Comparison of ENCODE assay signal across 10 mouse cellular contexts in genomic region chr13:64318355-64318754, GRCm38 (mm10). TPM values are rescaled to one million over a fixed set of nuclear protein-coding genes. Genes with fewer than 3 reads are reported as not detected.
DNase-seq lines count a peak whose midpoint lies in the region; ATAC-seq and TF ChIP-seq lines count a peak whose summit lies in the region.
"Had no signal": no experiment of that assay in that cellular context is flagged by ENCODE, and none has a peak within 500 bp of the region (broad histone marks: within the 10 kb centered on the region; RNA-seq: fewer than 3 reads in every experiment).

No protein-coding gene starts in this region.

- peak; percentile 74 for DNase-seq in adrenal gland, adult 2 months
- DNase-seq in adrenal gland, adult 18-20 months (ENCODE audit: low spot score in 2 of 2) = no peak
- DNase-seq in kidney, adult 2 months = peak; percentile 86
- peak; percentile 73 for DNase-seq in adrenal gland, postnatal 10 days
- peak; percentile 11 for DNase-seq in kidney, postnatal 0 days (ENCODE audit: low spot score)
- DNase-seq in urinary bladder, postnatal 25 days (ENCODE audit: low spot score) = no peak
- DNase-seq in cerebellum, postnatal 36 days = no peak
- DNase-seq: retina, postnatal 1 day had no signal

- no peak overlapping the region for H3K27ac ChIP-seq in kidney, adult 2 months (ENCODE audit: insufficient read depth, low read depth, low read length)
- no peak overlapping the region for H3K27ac ChIP-seq in kidney, embryonic 14.5 days (ENCODE audit: low read depth, low read length)
- H3K27ac ChIP-seq in kidney, postnatal 0 days = no peak overlapping the region
- H3K27ac ChIP-seq: limb, embryonic 12.5 days had no signal

- no peaks in the 10 kb centered on the region for H3K36me3 ChIP-seq in kidney, adult 2 months (ENCODE audit: control insufficient read depth, insufficient read depth, low read length)
- H3K36me3 ChIP-seq in kidney, embryonic 14.5 days (ENCODE audit: control insufficient read depth, insufficient read depth, low read length) = no peaks in the 10 kb centered on the region
- H3K36me3 ChIP-seq in kidney, postnatal 0 days (ENCODE audit: insufficient read depth, low read length) = no peaks in the 10 kb centered on the region
- H3K36me3 ChIP-seq: limb, embryonic 12.5 days had no signal

- TF ChIP-seq CTCF in kidney, adult 2 months (conservative IDR thresholded peaks at IDR 0.05; ENCODE audit: insufficient read depth, insufficient read length, low read depth, low read length) = no peak
- no peak for TF ChIP-seq CTCF in kidney, postnatal 0 days (IDR thresholded peaks at IDR 0.05; ENCODE audit: low read depth)

- no peak overlapping the region for H3K9ac ChIP-seq in kidney, embryonic 14.5 days (ENCODE audit: low read depth, low read length)
- no peak overlapping the region for H3K9ac ChIP-seq in kidney, postnatal 0 days (ENCODE audit: low read depth, low read length)
- H3K9ac ChIP-seq: limb, embryonic 12.5 days had no signal

- peaks cover 2% of the 10 kb centered on the region; the same call in 1 of the 2 replicates for H3K4me1 ChIP-seq in kidney, adult 2 months (ENCODE audit: control insufficient read depth, insufficient read depth, low read length)
- no peaks in the 10 kb centered on the region for H3K4me1 ChIP-seq in kidney, embryonic 14.5 days (ENCODE audit: control insufficient read depth, insufficient read depth, low read length)
- H3K4me1 ChIP-seq in kidney, postnatal 0 days (replicated peaks; ENCODE audit: insufficient read depth, low read length) = no peaks in the 10 kb centered on the region
- H3K4me1 ChIP-seq: limb, embryonic 12.5 days had no signal

- 29% methylated on average over 2 of the region's 2 CpGs for WGBS in kidney, adult 2 months
- WGBS in kidney, embryonic 14.5 days = 52% methylated on average over 2 of the region's 2 CpGs
- 28% methylated on average over 2 of the region's 2 CpGs for WGBS in kidney, postnatal 0 days

- no peak overlapping the region for H3K4me3 ChIP-seq in kidney, adult 2 months (ENCODE audit: insufficient read depth, low read depth, low read length)
- no peak overlapping the region for H3K4me3 ChIP-seq in kidney, embryonic 14.5 days (ENCODE audit: low read length)
- H3K4me3 ChIP-seq in kidney, postnatal 0 days (replicated peaks; ENCODE audit: low read depth, low read length) = no peak overlapping the region
- H3K4me3 ChIP-seq: limb, embryonic 12.5 days had no signal

- H3K9me3 ChIP-seq in kidney, embryonic 14.5 days (ENCODE audit: control insufficient read depth, low read length) = no peaks in the 10 kb centered on the region
- H3K9me3 ChIP-seq in kidney, postnatal 0 days (replicated peaks; ENCODE audit: low read length) = no peaks in the 10 kb centered on the region
- H3K9me3 ChIP-seq: limb, embryonic 12.5 days had no signal

- H3K27me3 ChIP-seq in kidney, adult 2 months (replicated peaks; ENCODE audit: control insufficient read depth, insufficient read depth, low read length) = no peaks in the 10 kb centered on the region
- H3K27me3 ChIP-seq in kidney, embryonic 14.5 days (ENCODE audit: control insufficient read depth, insufficient read depth, low read length) = no peaks in the 10 kb centered on the region
- H3K27me3 ChIP-seq in kidney, postnatal 0 days (ENCODE audit: insufficient read depth, low read length) = no peaks in the 10 kb centered on the region
- H3K27me3 ChIP-seq: limb, embryonic 12.5 days had no signal

- ATAC-seq in kidney, embryonic 14.5 days (ENCODE audit: low FRiP score, low TSS enrichment) = no peak
- no peak for ATAC-seq in kidney, postnatal 0 days (replicated peaks; ENCODE audit: low FRiP score, low read depth)

- no peak for TF ChIP-seq POLR2A in kidney, adult 2 months (IDR thresholded peaks at IDR 0.05; ENCODE audit: low read depth, low read length)

- no peak overlapping the region for H3K4me2 ChIP-seq in kidney, embryonic 14.5 days (replicated peaks; ENCODE audit: low read depth, low read length)
- no peak overlapping the region for H3K4me2 ChIP-seq in kidney, postnatal 0 days (ENCODE audit: low read length)
- H3K4me2 ChIP-seq: limb, embryonic 12.5 days had no signal

RNA-seq across cellular contexts. Expression of gene Aaed1, which starts 5.8 kb away (rescaled TPM):
- 10 to 100 TPM; 49.7 to 55.9 TPM for total RNA-seq in adrenal gland, adult 2 months (2021)
- 6.0 and 6.2 TPM in 2 replicates for polyA plus RNA-seq in adrenal gland, adult 2 months (2012; rRNA removed)
- 10 to 100 TPM; 40.6 to 45.6 TPM for total RNA-seq in adrenal gland, adult 18-20 months (2021)
- polyA plus RNA-seq in kidney, adult 2 months (2012; rRNA removed) = 22.6 and 25.5 TPM in 2 replicates
- polyA plus RNA-seq in kidney, embryonic 14.5 days (2014; fragmentation: Nextera tagmentation; extraction: Ambion mirVana) = 32.7 and 47.0 TPM in 2 replicates
- total RNA-seq in adrenal gland, postnatal 10 days (2021) = 10 to 100 TPM; 52.7 to 57.2 TPM
- polyA plus RNA-seq in kidney, postnatal 0 days (2015; fragmentation: Nextera tagmentation; extraction: Ambion mirVana) = 53.9 and 56.2 TPM in 2 replicates

RNA-seq across cellular contexts. Expression of gene Cdc14b, which starts 43.3 kb away (rescaled TPM):
- total RNA-seq in adrenal gland, adult 2 months (2021) = 10 to 100 TPM in 1 of 2 experiments, 1 to 10 TPM in 1; 8.9 to 10.4 TPM
- polyA plus RNA-seq in adrenal gland, adult 2 months (2012; rRNA removed) = 2.9 and 4.1 TPM in 2 replicates
- total RNA-seq in adrenal gland, adult 18-20 months (2021) = 10 to 100 TPM; 11.3 to 12.6 TPM
- polyA plus RNA-seq in kidney, adult 2 months (2012; rRNA removed) = 7.5 and 7.7 TPM in 2 replicates
- 15.4 and 24.8 TPM in 2 replicates for polyA plus RNA-seq in kidney, embryonic 14.5 days (2014; fragmentation: Nextera tagmentation; extraction: Ambion mirVana)
- total RNA-seq in adrenal gland, postnatal 10 days (2021) = 10 to 100 TPM; 10.1 TPM
- 7.3 and 8.5 TPM in 2 replicates for polyA plus RNA-seq in kidney, postnatal 0 days (2015; fragmentation: Nextera tagmentation; extraction: Ambion mirVana)

RNA-seq across cellular contexts. Expression of gene Ctsl, which starts 52.3 kb away (rescaled TPM):
- total RNA-seq in adrenal gland, adult 2 months (2021) = 100 to 1,000 TPM; 215 to 516 TPM
- polyA plus RNA-seq in adrenal gland, adult 2 months (2012; rRNA removed) = 61.3 and 81.3 TPM in 2 replicates
- 100 to 1,000 TPM; 216 to 657 TPM for total RNA-seq in adrenal gland, adult 18-20 months (2021)
- 344 and 370 TPM in 2 replicates for polyA plus RNA-seq in kidney, adult 2 months (2012; rRNA removed)
- polyA plus RNA-seq in kidney, embryonic 14.5 days (2014; fragmentation: Nextera tagmentation; extraction: Ambion mirVana) = 283 and 323 TPM in 2 replicates
- total RNA-seq in adrenal gland, postnatal 10 days (2021) = 100 to 1,000 TPM; 254 to 384 TPM
- 482 and 514 TPM in 2 replicates for polyA plus RNA-seq in kidney, postnatal 0 days (2015; fragmentation: Nextera tagmentation; extraction: Ambion mirVana)

Comparison
In these comparisons a context has a peak if more than half of its experiments do, and no peak if none do; other contexts are left out.
1. DNase-seq: peak in adrenal gland, adult 2 months (single experiment), kidney, adult 2 months (single experiment), adrenal gland, postnatal 10 days (single experiment) and kidney, postnatal 0 days (single experiment); none in adrenal gland, adult 18-20 months (0 of 2), urinary bladder, postnatal 25 days (single experiment) and cerebellum, postnatal 36 days (0 of 2).